Mouse (Mus musculus): Measurements from ENCODE around the gene Serpini1. TPM values are rescaled to one million over a fixed set of nuclear protein-coding genes. Genes with fewer than 3 reads are reported as not detected.

Gene Serpini1
- polyA plus RNA-seq (2012; rRNA removed), result 63.4 and 74.0 TPM in 2 replicates

GRCm38 (mm10) chr3:75557292-75557691, at the start of gene Serpini1:
Serpini1 (plus strand) TSS chr3:75557547.

GRCm38 (mm10) chr3:75556695-75557291, 554 bp upstream of the Serpini1 start, which contains the start of gene Pdcd10:
Pdcd10 (minus strand) TSS chr3:75556856.

Other genes starting within 250 kb of the Serpini1 start
- gene Wdr49, start 75.4 kb upstream of the Serpini1 start, polyA plus RNA-seq (2012; rRNA removed), result 0.16 and 0.24 TPM in 2 replicates
- 44.7 and 48.4 TPM in 2 replicates for gene Pdcd10, start 691 bp upstream of the Serpini1 start, polyA plus RNA-seq (2012; rRNA removed)
- not detected in 2 replicates for gene Gm29133, start 190.7 kb downstream of the Serpini1 start, polyA plus RNA-seq (2012; rRNA removed)